Mouse (Mus musculus): ENCODE measurements at regions not wholly inside any gene's neighbourhood (a gene's known extent, or its start where the extent isn't known, plus 50 kb on each side); places are given as distances from the start of the nearest gene placed in this dataset.

GRCm38 (mm10) chr9:116384176-116385076 lies 209.3 kb upstream of the Tgfbr2 start:
- peak; percentile 49 for DNase-seq (ENCODE audit: low spot score)

GRCm38 (mm10) chr9:116383411-116384101 lies 208.4 kb upstream of the Tgfbr2 start:
- DNase-seq (ENCODE audit: low spot score) = no peak
- no peaks in the 10 kb centered on the region for H3K27me3 ChIP-seq (replicated peaks; ENCODE audit: control insufficient read depth, insufficient read depth, low read length)
- no peak overlapping the region for H3K4me2 ChIP-seq (ENCODE audit: low read length)
- H3K9me3 ChIP-seq (replicated peaks; ENCODE audit: control insufficient read depth, low read length) = no peaks in the 10 kb centered on the region
- H3K27ac ChIP-seq (ENCODE audit: low read depth, low read length) = no peak overlapping the region
- no peak overlapping the region for H3K4me3 ChIP-seq (ENCODE audit: low read depth, low read length)
- H3K36me3 ChIP-seq (ENCODE audit: control insufficient read depth, insufficient read depth, low read length) = no peaks in the 10 kb centered on the region
- ATAC-seq = 0 out of 2 replicates have a peak, but pooled peaks have one; percentile 29
- H3K4me1 ChIP-seq (ENCODE audit: control insufficient read depth, insufficient read depth, low read length) = peaks cover 5% of the 10 kb centered on the region; the same call in 1 of the 2 replicates
- WGBS = 37% methylated on average over 18 of the region's 18 CpGs
- no peak overlapping the region for H3K9ac ChIP-seq (ENCODE audit: low read length)

More at GRCm38 (mm10) chr9:116384176-116385076, 209.3 kb upstream of the Tgfbr2 start:
- Histone ChIP-seq H3K4me3 (ENCODE audit: low read depth, low read length) (no peak overlapping the region), H3K4me1 (ENCODE audit: control insufficient read depth, insufficient read depth, low read length) (peaks cover 5% of the 10 kb centered on the region; the same call in 1 of the 2 replicates), H3K9ac (ENCODE audit: low read length) (no peak overlapping the region), H3K4me2 (ENCODE audit: low read length) (no peak overlapping the region), H3K9me3 (replicated peaks; ENCODE audit: control insufficient read depth, low read length) (no peaks in the 10 kb centered on the region), H3K27ac (ENCODE audit: low read depth, low read length) (no peak overlapping the region), H3K36me3 (ENCODE audit: control insufficient read depth, insufficient read depth, low read length) (no peaks in the 10 kb centered on the region), H3K27me3 (replicated peaks; ENCODE audit: control insufficient read depth, insufficient read depth, low read length) (no peaks in the 10 kb centered on the region)
- 65% methylated on average over 21 of the region's 21 CpGs for WGBS
- 0 out of 2 replicates have a peak, but pooled peaks have one; percentile 34 for ATAC-seq

GRCm38 (mm10) chr9:116377706-116378105 lies 202.5 kb upstream of the Tgfbr2 start:
- Histone ChIP-seq H3K36me3 (ENCODE audit: control insufficient read depth, insufficient read depth, low read length) (no peaks in the 10 kb centered on the region), H3K4me1 (ENCODE audit: control insufficient read depth, insufficient read depth, low read length) (peaks cover 8% of the 10 kb centered on the region; the same call in 1 of the 2 replicates), H3K4me3 (ENCODE audit: low read depth, low read length) (no peak overlapping the region), H3K27ac (ENCODE audit: low read depth, low read length) (no peak overlapping the region), H3K9ac (ENCODE audit: low read length) (no peak overlapping the region), H3K4me2 (ENCODE audit: low read length) (no peak overlapping the region), H3K27me3 (replicated peaks; ENCODE audit: control insufficient read depth, insufficient read depth, low read length) (no peaks in the 10 kb centered on the region), H3K9me3 (replicated peaks; ENCODE audit: control insufficient read depth, low read length) (no peaks in the 10 kb centered on the region)
- no peak for DNase-seq (ENCODE audit: low spot score)
- WGBS = 23% methylated on average over 1 of the region's 1 CpGs
- no peak for ATAC-seq

- Histone ChIP-seq H3K4me3 (ENCODE audit: low read depth, low read length) (no peak overlapping the region), H3K27ac (ENCODE audit: low read depth, low read length) (peak overlapping the region; percentile 50; the same call in 1 of the 2 replicates), H3K4me1 (ENCODE audit: control insufficient read depth, insufficient read depth, low read length) (peaks cover 8% of the 10 kb centered on the region; the same call in 1 of the 2 replicates), H3K9me3 (replicated peaks; ENCODE audit: control insufficient read depth, low read length) (no peaks in the 10 kb centered on the region), H3K9ac (ENCODE audit: low read length) (no peak overlapping the region), H3K27me3 (replicated peaks; ENCODE audit: control insufficient read depth, insufficient read depth, low read length) (no peaks in the 10 kb centered on the region), H3K4me2 (ENCODE audit: low read length) (no peak overlapping the region), H3K36me3 (ENCODE audit: control insufficient read depth, insufficient read depth, low read length) (no peaks in the 10 kb centered on the region)
- ATAC-seq (peak; percentile 95), DNase-seq (ENCODE audit: low spot score) (peak; percentile 86)
- WGBS = 43% methylated on average over 12 of the region's 12 CpGs
These were observed 200.6 kb upstream of the Tgfbr2 start for GRCm38 (mm10) chr9:116375658-116376357.

- Histone ChIP-seq H3K9me3 (replicated peaks; ENCODE audit: control insufficient read depth, low read length) (no peaks in the 10 kb centered on the region), H3K9ac (ENCODE audit: low read length) (no peak overlapping the region), H3K4me2 (ENCODE audit: low read length) (no peak overlapping the region), H3K4me3 (ENCODE audit: low read depth, low read length) (no peak overlapping the region), H3K27me3 (replicated peaks; ENCODE audit: control insufficient read depth, insufficient read depth, low read length) (no peaks in the 10 kb centered on the region), H3K27ac (ENCODE audit: low read depth, low read length) (no peak overlapping the region), H3K36me3 (ENCODE audit: control insufficient read depth, insufficient read depth, low read length) (no peaks in the 10 kb centered on the region), H3K4me1 (ENCODE audit: control insufficient read depth, insufficient read depth, low read length) (peaks cover 8% of the 10 kb centered on the region; the same call in 1 of the 2 replicates)
- no peak for ATAC-seq
- 91% methylated on average over 4 of the region's 4 CpGs for WGBS
- no peak for DNase-seq (ENCODE audit: low spot score)
These were observed 199.2 kb upstream of the Tgfbr2 start for GRCm38 (mm10) chr9:116374343-116374742.

- H3K4me1 ChIP-seq (ENCODE audit: control insufficient read depth, insufficient read depth, low read length) = peaks cover 8% of the 10 kb centered on the region; the same call in 1 of the 2 replicates
- DNase-seq (ENCODE audit: low spot score) = peak; percentile 16
- WGBS = 65% methylated on average over 3 of the region's 3 CpGs
- no peaks in the 10 kb centered on the region for H3K36me3 ChIP-seq (ENCODE audit: control insufficient read depth, insufficient read depth, low read length)
- no peaks in the 10 kb centered on the region for H3K27me3 ChIP-seq (replicated peaks; ENCODE audit: control insufficient read depth, insufficient read depth, low read length)
- no peak overlapping the region for H3K4me2 ChIP-seq (ENCODE audit: low read length)
- H3K27ac ChIP-seq (ENCODE audit: low read depth, low read length) = no peak overlapping the region
- H3K4me3 ChIP-seq (ENCODE audit: low read depth, low read length) = no peak overlapping the region
- H3K9ac ChIP-seq (ENCODE audit: low read length) = no peak overlapping the region
- no peaks in the 10 kb centered on the region for H3K9me3 ChIP-seq (replicated peaks; ENCODE audit: control insufficient read depth, low read length)
- no peak for ATAC-seq
These were observed 198.2 kb upstream of the Tgfbr2 start for GRCm38 (mm10) chr9:116373396-116373795.

- Histone ChIP-seq H3K4me1 (ENCODE audit: control insufficient read depth, insufficient read depth, low read length) (no peaks in the 10 kb centered on the region), H3K27me3 (replicated peaks; ENCODE audit: control insufficient read depth, insufficient read depth, low read length) (no peaks in the 10 kb centered on the region), H3K4me2 (ENCODE audit: low read length) (no peak overlapping the region), H3K27ac (ENCODE audit: low read depth, low read length) (no peak overlapping the region), H3K36me3 (ENCODE audit: control insufficient read depth, insufficient read depth, low read length) (no peaks in the 10 kb centered on the region), H3K4me3 (ENCODE audit: low read depth, low read length) (no peak overlapping the region), H3K9ac (ENCODE audit: low read length) (no peak overlapping the region), H3K9me3 (replicated peaks; ENCODE audit: control insufficient read depth, low read length) (no peaks in the 10 kb centered on the region)
- no peak for ATAC-seq
- no peak for DNase-seq (ENCODE audit: low spot score)
These were observed 194.0 kb upstream of the Tgfbr2 start for GRCm38 (mm10) chr9:116369059-116369718.

GRCm38 (mm10) chr9:116366713-116367112 lies 191.6 kb upstream of the Tgfbr2 start:
- Histone ChIP-seq H3K27me3 (replicated peaks; ENCODE audit: control insufficient read depth, insufficient read depth, low read length) (no peaks in the 10 kb centered on the region), H3K4me2 (ENCODE audit: low read length) (no peak overlapping the region), H3K9me3 (replicated peaks; ENCODE audit: control insufficient read depth, low read length) (0 out of 2 replicates have a peak, but pooled peaks cover 2% of the 10 kb centered on the region), H3K4me1 (ENCODE audit: control insufficient read depth, insufficient read depth, low read length) (no peaks in the 10 kb centered on the region), H3K36me3 (ENCODE audit: control insufficient read depth, insufficient read depth, low read length) (no peaks in the 10 kb centered on the region), H3K27ac (ENCODE audit: low read depth, low read length) (no peak overlapping the region), H3K9ac (ENCODE audit: low read length) (no peak overlapping the region), H3K4me3 (ENCODE audit: low read depth, low read length) (no peak overlapping the region)
- DNase-seq (ENCODE audit: low spot score) (no peak), ATAC-seq (no peak)
- WGBS = 91% methylated on average over 7 of the region's 7 CpGs
